Mouse (Mus musculus): Measurements from ENCODE around the gene B4galt1. TPM values are rescaled to one million over a fixed set of nuclear protein-coding genes. Genes with fewer than 3 reads are reported as not detected.

Gene B4galt1
- polyA plus RNA-seq, 1 experiment from 2014 or later: 56.5 TPM

DNA sequence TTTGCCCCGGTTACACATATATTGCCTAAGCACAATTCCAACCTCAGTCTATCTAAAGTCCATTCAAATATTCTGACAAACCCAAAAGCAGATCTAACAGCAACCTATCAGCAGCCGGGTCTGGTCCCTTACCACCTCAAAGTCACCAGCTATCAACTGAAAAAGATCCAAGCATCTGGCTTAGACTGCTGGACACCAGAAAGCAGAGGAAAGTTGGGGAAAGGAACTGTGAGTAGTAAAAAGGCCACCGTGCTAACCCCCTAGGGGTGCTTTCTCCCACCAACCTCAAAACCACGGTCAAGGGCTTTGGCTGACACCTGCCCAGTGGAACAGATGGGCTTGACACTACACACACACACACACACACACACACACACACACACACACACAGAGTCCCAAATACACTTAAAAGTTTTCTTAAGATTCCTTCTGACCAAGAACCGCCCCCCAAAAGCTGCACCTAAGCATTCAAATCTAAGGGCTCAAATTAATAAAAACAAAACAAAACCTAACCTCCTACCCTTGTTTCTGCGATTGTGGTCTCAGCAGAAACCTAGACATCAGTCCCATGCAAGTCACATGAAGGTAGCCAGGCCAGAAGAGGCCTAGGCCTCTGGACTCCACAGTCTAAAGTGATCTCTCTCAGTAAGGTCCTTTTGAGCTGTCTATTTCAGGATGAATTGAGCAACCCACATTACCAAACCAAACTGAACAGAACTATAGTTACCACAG, 2.6 kb downstream of the B4galt1 start:
- peak overlapping the region; percentile 83 for H3K4me2 ChIP-seq
- H3K4me1 ChIP-seq (replicated peaks): peaks cover 61% of the 10 kb centered on the region
- 55% methylated on average over 6 of the region's 6 CpGs for WGBS
- peak overlapping the region; percentile 90 for H3K27ac ChIP-seq (ENCODE audit: poor library complexity, severe bottlenecking)
- peak overlapping the region; percentile 86 for H3K9ac ChIP-seq
- H3K9me3 ChIP-seq (replicated peaks): no peaks in the 10 kb centered on the region
- no peaks in the 10 kb centered on the region for H3K36me3 ChIP-seq
- no peaks in the 10 kb centered on the region for H3K27me3 ChIP-seq (replicated peaks)
- no peak for ATAC-seq (ENCODE audit: insufficient number of reproducible peaks, low FRiP score)
- H3K4me3 ChIP-seq: peak overlapping the region; percentile 67

DNA sequence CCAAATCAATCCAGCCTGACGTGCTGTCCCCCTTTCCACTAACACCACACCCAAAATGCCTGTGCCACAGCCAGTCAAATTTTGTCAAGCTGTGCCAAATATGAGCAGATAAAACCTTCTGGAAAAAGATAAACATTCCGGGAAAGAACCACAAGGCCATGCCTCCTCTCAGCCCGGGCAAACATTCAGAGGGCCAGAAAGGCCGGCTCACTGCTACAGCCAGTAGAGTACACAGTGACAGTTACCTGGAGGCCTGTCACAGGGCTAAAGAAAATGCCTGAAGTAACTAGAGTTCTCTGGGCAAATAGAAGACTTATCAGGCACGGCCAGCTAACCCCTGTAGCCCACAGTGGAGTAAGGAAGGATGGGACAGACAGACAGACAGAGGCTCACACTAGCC, 3.2 kb downstream of the B4galt1 start:
- Histone ChIP-seq H3K9ac (peak overlapping the region; percentile 86), H3K4me3 (peak overlapping the region; percentile 67)
- 16% methylated on average over 5 of the region's 5 CpGs for whole genome bisulfite sequencing

DNA sequence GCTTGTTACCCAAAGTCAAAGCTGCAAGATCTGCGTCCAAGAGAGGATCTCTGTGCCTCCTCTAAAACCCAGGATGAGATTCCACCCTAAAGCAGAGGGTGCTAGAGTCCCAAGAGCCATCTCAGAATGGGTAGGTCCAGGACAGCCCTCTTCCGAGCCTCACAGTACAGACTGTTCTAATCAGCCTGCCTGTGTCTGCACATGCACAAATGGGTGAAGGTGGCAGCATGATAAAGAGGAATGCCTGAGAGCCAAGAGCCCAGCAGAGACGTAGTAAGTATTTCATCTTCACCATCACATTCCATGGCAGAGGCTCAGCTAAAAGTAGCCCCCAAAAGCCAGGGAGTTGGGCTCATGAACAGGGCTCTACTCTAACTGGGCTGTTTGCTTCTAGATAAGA, 4.3 kb downstream of the B4galt1 start:
- no peak for ATAC-seq (ENCODE audit: insufficient number of reproducible peaks, low FRiP score)
- no peaks in the 10 kb centered on the region for H3K27me3 ChIP-seq (replicated peaks)
- WGBS: 47% methylated on average over 3 of the region's 3 CpGs
- peak overlapping the region; percentile 6; the same call in 1 of the 2 replicates for H3K4me3 ChIP-seq
- H3K36me3 ChIP-seq: no peaks in the 10 kb centered on the region
- H3K9ac ChIP-seq: peak overlapping the region; percentile 13; the same call in 1 of the 2 replicates
- no peaks in the 10 kb centered on the region for H3K9me3 ChIP-seq (replicated peaks)
- peak overlapping the region; percentile 83 for H3K4me2 ChIP-seq
- peaks cover 73% of the 10 kb centered on the region for H3K4me1 ChIP-seq (replicated peaks)
- peak overlapping the region; percentile 58 for H3K27ac ChIP-seq (ENCODE audit: poor library complexity, severe bottlenecking)

More for the DNA sequence above, 3.2 kb downstream of the B4galt1 start:
- Histone ChIP-seq H3K4me2 (peak overlapping the region; percentile 83), H3K9me3 (replicated peaks) (no peaks in the 10 kb centered on the region), H3K36me3 (no peaks in the 10 kb centered on the region), H3K27me3 (replicated peaks) (no peaks in the 10 kb centered on the region), H3K27ac (ENCODE audit: poor library complexity, severe bottlenecking) (peak overlapping the region; percentile 90), H3K4me1 (replicated peaks) (peaks cover 67% of the 10 kb centered on the region)
- ATAC-seq (ENCODE audit: insufficient number of reproducible peaks, low FRiP score): no peak

DNA sequence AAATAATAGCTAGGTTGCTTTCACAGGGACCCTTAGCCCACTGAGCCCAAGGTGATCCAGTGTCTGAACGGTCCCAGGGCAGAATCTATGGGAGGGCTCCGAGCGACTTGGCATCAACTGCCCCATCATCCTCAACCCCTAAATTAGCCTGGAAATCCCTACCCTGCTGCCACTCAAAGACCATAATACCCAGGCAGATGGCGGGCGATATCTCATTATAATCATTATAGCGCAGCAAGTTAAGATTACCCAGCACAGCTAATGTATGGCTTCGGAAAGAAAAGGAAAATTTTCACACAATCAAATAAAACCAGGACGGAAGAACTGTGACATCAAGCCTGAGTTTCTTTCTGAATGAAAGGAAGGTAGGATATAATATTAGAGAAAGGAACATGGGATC, 5.6 kb downstream of the B4galt1 start:
- Histone ChIP-seq H3K27me3 (replicated peaks) (no peaks in the 10 kb centered on the region), H3K4me3 (no peak overlapping the region), H3K4me1 (replicated peaks) (peaks cover 82% of the 10 kb centered on the region), H3K4me2 (no peak overlapping the region), H3K9me3 (replicated peaks) (no peaks in the 10 kb centered on the region), H3K9ac (no peak overlapping the region), H3K27ac (ENCODE audit: poor library complexity, severe bottlenecking) (peak overlapping the region; percentile 93; the same call in 1 of the 2 replicates), H3K36me3 (no peaks in the 10 kb centered on the region)
- 90% methylated on average over 8 of the region's 8 CpGs for WGBS
- ATAC-seq (ENCODE audit: insufficient number of reproducible peaks, low FRiP score): no peak

DNA sequence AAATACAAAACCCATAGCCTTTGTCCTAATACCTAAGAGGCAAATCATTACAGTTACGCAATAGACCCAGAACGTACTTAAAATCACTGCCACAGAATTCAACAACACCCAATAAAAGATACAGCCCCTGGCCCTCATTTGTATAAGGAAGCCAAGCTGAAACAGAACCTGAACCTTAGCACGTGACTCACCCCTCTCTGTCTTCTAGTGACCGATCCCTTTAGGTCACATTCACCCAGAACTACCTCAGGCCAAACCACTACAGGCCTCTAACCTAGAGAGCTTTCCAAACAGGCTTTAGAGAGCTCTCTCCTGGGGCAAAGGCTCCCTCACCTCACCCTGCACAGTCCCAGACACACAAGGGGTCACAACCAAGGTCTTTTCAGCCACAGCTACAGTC, 6.6 kb downstream of the B4galt1 start:
- Histone ChIP-seq H3K27me3 (replicated peaks) (no peaks in the 10 kb centered on the region), H3K9me3 (replicated peaks) (no peaks in the 10 kb centered on the region), H3K27ac (ENCODE audit: poor library complexity, severe bottlenecking) (peak overlapping the region; percentile 93), H3K9ac (no peak overlapping the region; the same call in 1 of the 2 replicates), H3K4me1 (replicated peaks) (peaks cover 92% of the 10 kb centered on the region), H3K4me3 (no peak overlapping the region), H3K36me3 (no peaks in the 10 kb centered on the region), H3K4me2 (peak overlapping the region; percentile 20; the same call in 1 of the 2 replicates)
- 64% methylated on average over 4 of the region's 4 CpGs for WGBS
- ATAC-seq (ENCODE audit: insufficient number of reproducible peaks, low FRiP score): no peak

DNA sequence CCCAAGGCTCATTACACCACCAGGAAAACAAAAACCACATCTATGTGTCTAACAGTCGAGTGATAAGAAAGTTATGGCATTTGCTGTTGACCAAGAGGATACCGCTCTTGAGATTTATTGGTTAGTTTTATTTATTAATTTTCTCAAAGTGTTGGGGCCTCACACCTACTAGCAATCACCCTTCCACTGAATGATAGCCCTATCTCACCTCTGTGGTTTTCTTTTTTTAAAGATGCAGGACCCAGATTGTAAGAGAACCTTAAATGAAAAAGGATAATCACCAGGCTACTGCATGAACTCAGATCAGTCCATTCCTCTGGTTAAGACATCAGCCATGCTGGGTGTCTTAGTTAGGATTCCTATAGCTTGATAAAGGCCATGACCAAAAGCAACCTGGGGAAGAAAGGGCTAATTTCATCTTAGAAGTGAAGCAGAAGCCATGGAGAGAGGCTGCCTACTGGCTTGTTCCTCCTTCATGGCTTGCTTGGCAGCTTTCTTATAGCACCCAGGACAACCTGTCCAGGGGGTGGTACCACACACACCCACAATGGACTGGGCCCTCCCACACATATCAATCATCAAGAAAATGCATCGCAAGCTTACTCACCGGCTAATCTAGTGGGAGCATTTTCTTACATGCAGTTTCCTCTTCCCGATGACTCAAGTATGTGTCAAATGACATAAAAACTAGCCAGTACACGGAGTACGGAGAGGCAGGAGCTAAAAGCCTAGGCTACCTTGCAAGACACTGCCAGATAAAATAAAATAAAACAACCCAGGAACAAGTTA, 7.5 kb downstream of the B4galt1 start:
- 35% methylated on average over 7 of the region's 7 CpGs for WGBS
- ATAC-seq (ENCODE audit: insufficient number of reproducible peaks, low FRiP score): no peak
- Histone ChIP-seq H3K27me3 (replicated peaks) (no peaks in the 10 kb centered on the region), H3K4me1 (replicated peaks) (peaks cover 94% of the 10 kb centered on the region), H3K9ac (no peak overlapping the region), H3K9me3 (replicated peaks) (no peaks in the 10 kb centered on the region), H3K4me3 (no peak overlapping the region), H3K36me3 (no peaks in the 10 kb centered on the region), H3K27ac (ENCODE audit: poor library complexity, severe bottlenecking) (peak overlapping the region; percentile 93), H3K4me2 (peak overlapping the region; percentile 31)

DNA sequence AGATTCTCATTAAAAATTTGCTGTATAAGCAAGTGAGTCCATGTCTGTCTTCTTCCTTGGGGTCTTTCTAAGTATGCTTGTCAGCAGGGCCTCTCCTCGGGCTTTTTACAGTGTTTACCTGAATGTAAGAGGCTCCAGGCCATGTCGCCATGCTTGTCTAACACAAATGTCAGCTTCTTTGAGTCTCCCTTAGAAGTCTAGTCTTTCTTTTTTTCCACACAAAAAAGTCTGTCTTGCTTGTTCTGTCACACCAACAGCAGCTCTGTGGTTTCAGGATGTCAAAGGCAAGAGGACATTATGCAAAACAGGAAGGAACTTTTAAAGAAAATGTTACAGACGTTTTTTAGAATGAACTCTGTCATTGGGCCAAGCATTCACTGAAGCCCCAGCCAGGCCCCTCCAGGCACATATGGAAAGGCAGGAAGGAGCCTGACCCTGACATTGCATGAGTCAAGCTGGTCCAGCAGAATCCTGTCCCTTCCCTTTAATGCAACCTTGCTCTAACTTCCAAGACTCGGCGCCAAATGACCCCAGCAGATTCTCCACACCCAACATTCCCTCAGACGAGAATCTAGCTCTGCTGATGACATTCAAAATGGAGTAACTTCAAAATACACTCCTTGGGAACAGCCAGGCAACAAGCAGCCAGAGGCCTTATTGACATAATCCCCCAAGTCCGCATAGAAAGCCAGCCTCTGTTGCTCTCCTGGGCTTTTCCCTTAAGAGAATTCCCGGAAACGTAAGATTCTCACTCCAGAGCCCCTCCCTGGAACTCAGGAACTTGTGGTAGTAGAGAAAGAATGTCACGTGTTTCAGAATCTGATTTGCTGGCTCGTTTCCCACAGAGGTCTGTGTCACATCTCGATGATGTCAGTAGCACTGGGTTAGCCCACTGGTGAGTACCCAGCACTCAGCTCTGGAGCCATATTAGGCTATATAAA, 8.7 kb downstream of the B4galt1 start:
- H3K9ac ChIP-seq: 0 out of 2 replicates have a peak overlapping the region, but pooled peaks have one; percentile 18
- no peaks in the 10 kb centered on the region for H3K27me3 ChIP-seq (replicated peaks)
- peak; percentile 71 for ATAC-seq (ENCODE audit: insufficient number of reproducible peaks, low FRiP score)
- H3K4me2 ChIP-seq: peak overlapping the region; percentile 23
- no peak overlapping the region for H3K4me3 ChIP-seq
- 34% methylated on average over 12 of the region's 12 CpGs for WGBS
- H3K36me3 ChIP-seq: no peaks in the 10 kb centered on the region
- peak overlapping the region; percentile 93 for H3K27ac ChIP-seq (ENCODE audit: poor library complexity, severe bottlenecking)
- H3K9me3 ChIP-seq (replicated peaks): no peaks in the 10 kb centered on the region
- peaks cover 93% of the 10 kb centered on the region for H3K4me1 ChIP-seq (replicated peaks)

DNA sequence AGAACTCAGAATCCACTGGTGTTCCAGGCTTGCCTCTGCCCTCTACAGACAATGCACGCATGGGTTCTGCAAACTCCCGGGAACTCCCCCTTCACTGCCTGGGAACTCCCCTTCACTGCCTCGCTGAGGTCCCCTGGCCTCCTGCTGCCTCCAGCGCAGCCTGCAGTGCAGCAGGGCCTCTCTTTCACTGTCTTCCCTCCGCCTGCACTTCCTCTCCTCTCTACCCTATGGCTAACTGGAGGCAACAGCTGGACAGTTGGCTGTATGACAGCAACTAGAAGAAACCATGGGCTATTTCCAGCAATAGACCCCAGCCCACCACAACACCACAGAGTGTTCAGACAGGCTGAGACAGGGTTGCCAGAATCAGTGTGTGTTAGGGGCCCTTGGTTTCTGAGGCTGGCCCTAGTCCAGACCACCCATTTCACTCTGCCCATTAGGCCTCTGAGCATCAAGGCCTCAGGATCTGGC, 9.5 kb downstream of the B4galt1 start:
- 5% methylated on average over 5 of the region's 5 CpGs for WGBS
- peak; percentile 57 for ATAC-seq (ENCODE audit: insufficient number of reproducible peaks, low FRiP score)
- Histone ChIP-seq H3K9me3 (replicated peaks) (no peaks in the 10 kb centered on the region), H3K36me3 (no peaks in the 10 kb centered on the region), H3K4me1 (replicated peaks) (peaks cover 93% of the 10 kb centered on the region), H3K4me2 (peak overlapping the region; percentile 23), H3K9ac (peak overlapping the region; percentile 18; the same call in 1 of the 2 replicates), H3K27ac (ENCODE audit: poor library complexity, severe bottlenecking) (peak overlapping the region; percentile 93), H3K4me3 (no peak overlapping the region), H3K27me3 (replicated peaks) (no peaks in the 10 kb centered on the region)

DNA sequence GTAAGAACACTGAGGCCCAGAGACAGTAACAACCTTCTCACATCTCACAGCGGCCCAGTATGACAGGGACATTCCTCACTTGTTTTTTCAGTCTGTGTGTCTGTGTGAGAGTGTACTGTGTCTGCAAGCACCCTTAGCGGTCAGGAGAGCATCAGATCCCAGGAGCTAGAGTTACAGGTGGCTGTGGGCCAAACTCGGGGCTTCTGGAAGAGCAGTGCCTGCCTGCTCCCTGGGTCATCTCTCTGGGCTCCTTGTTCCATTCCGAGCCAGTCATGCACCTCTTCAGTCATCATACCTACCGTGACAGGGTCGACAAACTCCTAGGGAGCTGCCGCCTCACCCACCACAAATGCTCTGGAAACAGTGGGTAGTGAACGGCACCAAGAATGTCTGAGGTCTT, 10.1 kb downstream of the B4galt1 start:
- WGBS: 54% methylated on average over 8 of the region's 8 CpGs
- ATAC-seq (ENCODE audit: insufficient number of reproducible peaks, low FRiP score): no peak
- Histone ChIP-seq H3K9ac (peak overlapping the region; percentile 18; the same call in 1 of the 2 replicates), H3K4me3 (no peak overlapping the region), H3K27me3 (replicated peaks) (no peaks in the 10 kb centered on the region), H3K4me1 (replicated peaks) (peaks cover 93% of the 10 kb centered on the region), H3K4me2 (peak overlapping the region; percentile 23; the same call in 1 of the 2 replicates), H3K27ac (ENCODE audit: poor library complexity, severe bottlenecking) (peak overlapping the region; percentile 93), H3K36me3 (no peaks in the 10 kb centered on the region), H3K9me3 (replicated peaks) (no peaks in the 10 kb centered on the region)

DNA sequence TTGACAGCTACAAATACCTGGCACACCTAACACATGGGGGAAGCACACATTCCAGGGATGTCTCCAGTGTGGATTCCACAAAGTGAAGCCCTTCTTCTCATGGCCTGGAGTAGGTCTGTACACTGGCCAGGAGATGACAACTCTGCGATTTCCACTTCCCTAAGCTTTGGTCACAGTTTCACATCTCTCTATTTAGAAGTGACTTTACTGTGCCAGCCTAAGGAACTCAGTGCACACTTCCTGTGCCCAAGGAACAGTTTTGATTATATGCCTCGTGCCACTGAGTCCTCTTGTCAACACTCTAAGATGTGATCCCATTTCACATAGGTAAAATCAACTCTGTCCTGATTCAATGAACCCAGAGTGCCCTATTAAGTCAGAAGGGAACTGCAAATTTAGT, 13.4 kb downstream of the B4galt1 start:
- H3K4me3 ChIP-seq: no peak overlapping the region
- peaks cover 88% of the 10 kb centered on the region for H3K4me1 ChIP-seq (replicated peaks)
- WGBS: 61% methylated on average over 2 of the region's 2 CpGs
- no peaks in the 10 kb centered on the region for H3K27me3 ChIP-seq (replicated peaks)
- H3K4me2 ChIP-seq: no peak overlapping the region
- no peaks in the 10 kb centered on the region for H3K9me3 ChIP-seq (replicated peaks)
- no peak for ATAC-seq (ENCODE audit: insufficient number of reproducible peaks, low FRiP score)
- no peak overlapping the region for H3K9ac ChIP-seq
- H3K27ac ChIP-seq (ENCODE audit: poor library complexity, severe bottlenecking): 0 out of 2 replicates have a peak overlapping the region, but pooled peaks have one; percentile 23
- H3K36me3 ChIP-seq: no peaks in the 10 kb centered on the region
